Comparison of ENCODE assay signal across 8 mouse cellular contexts in the genomic region with DNA sequence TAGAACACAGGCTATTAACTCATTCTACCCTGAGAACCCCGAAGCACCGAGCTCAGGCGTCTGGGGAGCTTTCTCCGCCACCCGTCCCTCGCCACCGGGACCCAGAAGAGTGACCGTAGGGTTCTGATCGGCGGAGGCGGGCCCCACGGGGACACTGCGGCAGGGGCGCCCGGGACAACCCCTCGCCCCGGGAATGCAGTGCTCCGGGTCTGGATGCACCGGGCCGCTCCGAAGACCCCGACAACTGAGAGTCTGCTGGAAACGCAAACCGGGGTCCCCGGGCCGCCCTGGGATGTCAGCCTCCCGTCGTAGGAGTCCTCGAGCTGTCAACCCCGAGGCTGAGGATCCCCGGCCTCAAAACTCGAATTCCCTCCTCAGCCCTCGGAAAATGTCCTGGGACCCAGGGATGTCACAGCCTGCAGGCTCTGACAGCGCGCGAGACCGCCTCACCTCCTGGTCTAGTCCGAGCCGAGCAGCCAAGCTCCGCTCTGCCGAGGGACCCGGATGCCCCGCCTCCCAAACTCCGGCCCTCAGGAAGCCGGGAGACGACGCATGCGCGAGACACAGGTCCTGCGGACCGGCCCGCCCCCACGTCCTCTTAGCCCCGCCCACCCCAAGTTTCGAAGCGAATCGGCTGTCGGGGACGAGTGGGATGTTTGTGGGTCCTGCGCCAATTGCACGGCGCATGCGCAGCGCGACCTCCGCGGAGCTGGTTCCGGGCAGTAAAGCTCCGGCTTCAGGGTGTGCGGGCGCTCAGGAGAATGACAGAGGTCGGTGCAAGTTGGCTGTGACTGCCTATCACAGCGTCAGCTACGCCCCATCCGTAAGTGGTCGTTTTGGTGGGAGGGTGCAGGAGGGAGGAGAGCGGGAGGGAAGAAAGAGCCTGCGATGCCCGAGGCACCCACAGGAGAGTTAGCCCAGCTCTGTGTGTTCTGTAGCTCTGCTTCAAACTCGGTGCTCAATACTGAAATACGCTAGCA. TPM values are rescaled to one million over a fixed set of nuclear protein-coding genes. Genes with fewer than 3 reads are reported as not detected.
A peak's percentile ranks its signal among the peaks of the same experiment; 100 is the strongest.
DNase-seq lines count a peak whose midpoint lies in the region; ATAC-seq lines count a peak whose summit lies in the region.

A gene (minus strand): TSS at position 509 of the 980 bp plus-strand sequence.
A gene (plus strand): TSS at position 712 of the 980 bp plus-strand sequence.

- intact Hi-C loops in left cerebral cortex, postnatal 14 days (cut with DNase I), result loop anchor here (5.0 kb wide), 1 partner anchor 102 kb away; a partner anchor contains a TSS

- H3K9me3 ChIP-seq in intestine, embryonic 14.5 days (ENCODE audit: control insufficient read depth, low read length), result no peaks in the 10 kb centered on the region

- no peaks in the 10 kb centered on the region for H3K27me3 ChIP-seq in intestine, embryonic 14.5 days (replicated peaks; ENCODE audit: control insufficient read depth, insufficient read depth, low read length)

- peak; percentile 97 for DNase-seq in adrenal gland, adult 18-20 months (ENCODE audit: low spot score in 2 of 2)
- peak; percentile 100 for DNase-seq in embryo, embryonic 11 days
- peak; percentile 99 for DNase-seq in gastrocnemius, postnatal 25 days
- DNase-seq in intestine, embryonic 14.5 days (ENCODE audit: low spot score), result peak; percentile 98
- peak; percentile 98 to 99 for DNase-seq in left cerebral cortex, postnatal 14 days (ENCODE audit: low spot score in 2 of 2)
- peak; percentile 99 for DNase-seq in mesoderm, embryonic 11.5 days (ENCODE audit: low read depth, low spot score)
- DNase-seq in right cerebral cortex, postnatal 36 days (ENCODE audit: low spot score in 2 of 2), result peak; percentile 95 to 96
- DNase-seq in yolk sac, embryonic 10.5 days (ENCODE audit: low spot score), result peak; percentile 99

- H3K27ac ChIP-seq in intestine, embryonic 14.5 days (ENCODE audit: low read depth), result peak within 1 kb of the TSS; percentile 60; the same call in 1 of the 2 replicates

- peak within 1 kb of the TSS; percentile 97 for H3K4me2 ChIP-seq in intestine, embryonic 14.5 days (ENCODE audit: low read length)

- peak within 1 kb of the TSS; percentile 75 for H3K9ac ChIP-seq in intestine, embryonic 14.5 days (ENCODE audit: low read length)

- no peaks in the 10 kb centered on the region; the same call in 1 of the 2 replicates for H3K4me1 ChIP-seq in intestine, embryonic 14.5 days (replicated peaks; ENCODE audit: control insufficient read depth, insufficient read depth, low read length)

- peak; percentile 99 for ATAC-seq in intestine, embryonic 14.5 days (replicated peaks; ENCODE audit: low FRiP score, low TSS enrichment, low read depth)

- H3K36me3 ChIP-seq in intestine, embryonic 14.5 days (ENCODE audit: control insufficient read depth, insufficient read depth, low read length), result peaks cover 20% of the 10 kb centered on the region

- WGBS in intestine, embryonic 14.5 days, result under 1% methylated on average over 81 of the region's 81 CpGs

- peak within 1 kb of the TSS; percentile 73 for H3K4me3 ChIP-seq in intestine, embryonic 14.5 days (ENCODE audit: low read depth, low read length)

RNA-seq across cellular contexts. Expression of the first gene that starts in this region (rescaled TPM):
- total RNA-seq in adrenal gland, adult 18-20 months (2021), result 10 to 100 TPM; 32.9 to 35.3 TPM
- total RNA-seq in gastrocnemius, postnatal 25 days (2021), result 10 to 100 TPM in 1 of 2 experiments, 1 to 10 TPM in 1; 7.1 to 10.5 TPM
- polyA plus RNA-seq in intestine, embryonic 14.5 days (2014; fragmentation: Nextera tagmentation; extraction: Ambion mirVana), result 11.5 and 12.4 TPM in 2 replicates
- total RNA-seq in left cerebral cortex, postnatal 14 days (2021), result 10 to 100 TPM; 52.4 to 52.9 TPM

RNA-seq across cellular contexts. Expression of the second gene that starts in this region (rescaled TPM):
- total RNA-seq in adrenal gland, adult 18-20 months (2021), result 10 to 100 TPM; 22.6 to 26.7 TPM
- total RNA-seq in gastrocnemius, postnatal 25 days (2021), result 10 to 100 TPM; 18.7 to 20.7 TPM
- polyA plus RNA-seq in intestine, embryonic 14.5 days (2014; fragmentation: Nextera tagmentation; extraction: Ambion mirVana), result 33.9 and 39.0 TPM in 2 replicates
- total RNA-seq in left cerebral cortex, postnatal 14 days (2021), result 10 to 100 TPM; 31.5 to 31.9 TPM

Comparison
In these comparisons a context has a peak if more than half of its experiments do, and no peak if none do; other contexts are left out.
1. Peak in every context shown above with its lines: DNase-seq, ATAC-seq, H3K4me3 ChIP-seq and H3K27ac ChIP-seq.